Mouse (Mus musculus) limb, embryonic 15.5 days (tissue): ENCODE measurements around the gene Pgs1. TPM values are rescaled to one million over a fixed set of nuclear protein-coding genes. Genes with fewer than 3 reads are reported as not detected.

Source experiments
- ATAC-seq: fragments of 200-750 bp; cut with Nextera tagmentation; 2 replicates; pipeline ENCODE4 v1.8.0; 2017; ENCODE audit warnings: low read depth, moderate TSS enrichment; ENCODE audit not compliant: insufficient number of reproducible peaks, low FRiP score, low TSS enrichment
- H3K27ac ChIP-seq: fragments of 300-500 bp; sonication (generic); 2 replicates; pipeline ENCODE4 v1.5.1; 2015; ENCODE audit warnings: moderate library complexity, mild to moderate bottlenecking, inconsistent platforms
- H3K27me3 ChIP-seq: fragments of 300-500 bp; sonication (generic); 2 replicates; pipeline ENCODE4 v1.6.1; 2015; ENCODE audit warnings: inconsistent platforms
- H3K36me3 ChIP-seq: fragments of 300-500 bp; sonication (generic); 2 replicates; pipeline ENCODE4 v1.6.1; 2015; ENCODE audit warnings: inconsistent platforms
- H3K4me1 ChIP-seq: fragments of 300-500 bp; sonication (generic); 2 replicates; pipeline ENCODE4 v1.6.1; 2015; ENCODE audit warnings: inconsistent platforms
- H3K4me2 ChIP-seq: fragments of 300-500 bp; sonication (generic); 2 replicates; pipeline ENCODE4 v1.6.1; 2015; ENCODE audit warnings: mild to moderate bottlenecking, inconsistent platforms
- H3K4me3 ChIP-seq: fragments of 300-500 bp; sonication (generic); 2 replicates; pipeline ENCODE4 v1.5.1; 2015; ENCODE audit warnings: mild to moderate bottlenecking, inconsistent platforms
- H3K9ac ChIP-seq: fragments of 300-500 bp; sonication (generic); 2 replicates; pipeline ENCODE4 v1.6.1; 2015; ENCODE audit warnings: inconsistent platforms
- H3K9me3 ChIP-seq: fragments of 300-500 bp; sonication (generic); 2 replicates; pipeline ENCODE4 v1.6.1; 2016; ENCODE audit warnings: inconsistent platforms
- WGBS: fragments of 180-500 bp; shearing (Covaris S2); methylation state at CpG from one replicate; pipeline ENCODE4 v1.1.7; 2015; 5-methylcytosine and 5-hydroxymethylcytosine counted together
- polyA plus RNA-seq: library from polyadenylated mRNA; unstranded; fragments of >200 nt; fragmentation: Nextera tagmentation; extraction: Ambion mirVana; gene quantifications from 2 replicates; pipeline ENCODE4 v1.2.1, GENCODE M21; 2015

The Pgs1 gene
- polyA plus RNA-seq, 1 experiment from 2014 or later, result 37.8 TPM

DNA sequence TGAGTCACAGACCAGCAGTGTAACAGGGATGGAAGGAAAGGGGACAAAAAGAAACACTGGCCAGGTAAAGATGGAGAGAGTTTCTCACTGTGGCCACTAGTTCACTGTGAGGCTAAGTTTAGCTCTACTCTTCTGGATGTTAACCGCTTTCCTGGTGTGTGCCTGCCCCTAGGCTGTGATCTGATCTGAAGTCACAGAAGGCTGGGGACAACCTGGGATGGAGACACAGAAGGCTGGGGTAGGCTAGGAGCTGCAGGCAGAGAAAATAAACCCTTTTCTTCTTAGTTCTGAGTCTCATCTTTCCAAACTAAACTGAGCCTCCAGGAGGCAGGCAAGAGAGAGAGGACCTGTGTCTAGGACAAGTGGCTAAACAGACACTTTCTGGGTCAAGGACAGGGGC lies 21.8 kb upstream of the Pgs1 start:
- H3K27ac ChIP-seq, result peak overlapping the region; percentile 95
- H3K4me3 ChIP-seq, result peak overlapping the region; percentile 8; the same call in 1 of the 2 replicates

DNA sequence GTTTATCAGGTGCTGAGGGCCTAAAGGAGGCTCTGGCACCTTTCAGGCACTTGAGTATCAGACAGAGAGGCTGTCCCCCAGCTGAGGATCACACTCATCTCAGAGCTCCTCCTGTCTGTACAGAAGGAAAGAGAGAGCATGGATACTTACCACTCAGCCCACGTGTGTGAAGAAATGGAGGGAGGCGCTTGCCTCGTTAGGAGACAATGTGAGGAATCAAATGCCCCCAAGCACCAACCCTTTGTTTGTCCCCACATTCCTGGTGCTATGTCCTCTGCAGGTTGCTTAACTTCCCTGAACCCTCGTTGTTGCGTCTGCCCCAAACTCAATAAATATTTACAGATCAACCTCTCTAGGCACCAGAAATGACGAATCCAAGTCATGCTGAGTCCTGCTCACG lies 21.0 kb upstream of the Pgs1 start:
- WGBS, result 33% methylated on average over 7 of the region's 7 CpGs

More for the DNA sequence above, 21.8 kb upstream of the Pgs1 start:
- no peaks in the 10 kb centered on the region for H3K9me3 ChIP-seq
- H3K9ac ChIP-seq, result no peak overlapping the region
- peak overlapping the region; percentile 72 for H3K4me2 ChIP-seq
- H3K36me3 ChIP-seq, result peaks cover 9% of the 10 kb centered on the region; the same call in 1 of the 2 replicates
- no peak for ATAC-seq
- no peaks in the 10 kb centered on the region for H3K27me3 ChIP-seq
- WGBS, result 15% methylated on average over 1 of the region's 1 CpGs
- H3K4me1 ChIP-seq, result peaks cover 79% of the 10 kb centered on the region

DNA sequence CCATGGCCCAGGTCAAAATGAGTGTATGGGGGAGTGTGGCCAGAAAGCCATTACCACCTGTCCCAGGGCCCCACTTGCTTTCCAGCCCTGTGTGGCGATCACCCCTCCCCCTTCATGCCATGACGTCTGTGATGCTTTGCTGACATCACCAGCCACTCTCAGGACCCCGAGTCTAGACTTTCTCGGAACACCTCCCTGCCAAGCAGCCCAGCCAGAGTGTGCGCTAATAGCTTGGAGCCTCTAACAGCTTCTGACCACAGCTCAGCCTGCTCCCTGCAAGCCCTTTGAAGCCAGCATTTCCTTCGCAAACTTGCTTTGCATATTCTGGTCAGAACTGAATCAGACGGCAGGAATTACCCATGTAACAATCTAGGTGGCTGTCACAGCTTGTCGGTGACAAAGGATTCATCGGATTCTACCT lies 20.5 kb upstream of the Pgs1 start:
- 26% methylated on average over 9 of the region's 9 CpGs for WGBS
- Histone ChIP-seq H3K4me1 (peaks cover 80% of the 10 kb centered on the region), H3K9ac (no peak overlapping the region), H3K36me3 (peaks cover 9% of the 10 kb centered on the region; the same call in 1 of the 2 replicates), H3K27ac (no peak overlapping the region), H3K9me3 (no peaks in the 10 kb centered on the region), H3K4me2 (peak overlapping the region; percentile 90), H3K27me3 (no peaks in the 10 kb centered on the region), H3K4me3 (no peak overlapping the region)
- ATAC-seq, result no peak

More for the DNA sequence above, 21.0 kb upstream of the Pgs1 start:
- peaks cover 9% of the 10 kb centered on the region; the same call in 1 of the 2 replicates for H3K36me3 ChIP-seq
- H3K9me3 ChIP-seq, result no peaks in the 10 kb centered on the region
- ATAC-seq, result no peak
- no peak overlapping the region for H3K9ac ChIP-seq
- peak overlapping the region; percentile 90 for H3K4me2 ChIP-seq
- H3K27me3 ChIP-seq, result no peaks in the 10 kb centered on the region
- peak overlapping the region; percentile 95 for H3K27ac ChIP-seq
- H3K4me3 ChIP-seq, result no peak overlapping the region
- H3K4me1 ChIP-seq, result peaks cover 79% of the 10 kb centered on the region

DNA sequence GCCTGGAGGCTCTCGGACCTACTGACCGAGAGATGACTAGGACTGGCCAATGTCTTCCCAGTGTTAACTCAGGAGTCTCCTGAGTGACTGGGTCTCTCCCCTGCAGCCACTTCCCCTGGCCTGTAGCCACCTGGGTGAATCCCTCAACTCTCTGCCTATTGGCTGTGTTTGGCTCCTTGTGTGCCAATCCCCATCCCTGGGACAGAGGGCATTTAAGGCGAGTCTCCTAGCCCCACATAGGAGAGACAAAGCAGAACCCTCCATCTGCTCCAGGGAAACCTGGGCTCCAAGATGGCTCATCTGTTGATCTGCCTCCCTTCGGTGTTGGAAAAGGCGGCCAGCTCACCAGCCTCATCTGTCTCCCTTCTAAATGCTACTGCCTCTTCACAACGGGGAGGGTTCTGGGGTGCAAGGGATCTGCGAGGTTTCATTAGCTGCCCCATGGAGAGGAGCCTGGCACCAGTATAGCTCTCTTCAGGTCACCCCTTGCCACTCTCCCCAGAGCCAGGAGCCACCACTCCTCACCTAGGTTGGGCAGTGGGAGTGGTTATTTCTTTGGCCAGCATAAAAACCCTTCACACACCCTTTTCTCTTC lies 19.5 kb upstream of the Pgs1 start:
- peak overlapping the region; percentile 57 for H3K4me3 ChIP-seq
- WGBS, result 56% methylated on average over 7 of the region's 7 CpGs
- ATAC-seq, result no peak

DNA sequence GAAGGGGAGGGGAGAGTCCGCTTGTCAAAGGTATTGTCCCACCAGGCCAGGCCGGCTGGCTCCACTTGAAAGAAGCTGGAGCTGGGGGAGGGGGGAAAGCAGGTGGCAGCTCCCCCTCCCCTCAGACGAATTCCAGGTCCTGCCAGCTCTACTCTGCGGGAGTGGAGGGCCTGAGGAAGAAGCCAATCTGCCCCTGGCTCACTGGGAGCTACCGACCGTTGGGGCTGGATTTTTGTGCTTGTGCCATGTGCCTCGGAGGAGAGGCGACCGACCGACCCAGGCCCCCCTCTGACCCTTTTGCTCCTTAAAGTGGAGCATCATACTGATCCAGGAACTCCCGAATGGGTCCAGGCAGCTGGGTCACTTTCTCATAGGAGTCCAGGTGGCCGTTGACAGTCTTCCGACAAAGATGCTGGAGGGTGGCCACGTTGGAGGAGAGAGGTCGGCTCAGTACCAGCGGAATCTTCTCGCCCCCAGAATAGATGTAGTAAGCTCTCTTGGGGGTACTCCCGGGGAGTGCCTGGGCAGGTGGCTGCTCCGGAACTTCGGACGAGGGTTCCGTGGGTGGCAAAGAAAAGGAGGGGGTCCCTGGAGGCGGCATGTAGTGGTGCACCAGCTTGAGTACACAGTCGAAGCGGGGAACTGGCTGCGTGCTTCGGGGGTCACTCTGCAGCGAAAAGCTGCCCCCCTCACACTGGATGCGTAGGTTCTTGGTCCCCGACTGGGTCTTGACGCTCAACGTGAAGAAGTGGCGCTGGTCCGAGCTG lies 18.7 kb upstream of the Pgs1 start:
- WGBS, result 14% methylated on average over 34 of the region's 34 CpGs
- Histone ChIP-seq H3K4me1 (peaks cover 73% of the 10 kb centered on the region), H3K27ac (no peak overlapping the region), H3K9ac (peak overlapping the region; percentile 71), H3K27me3 (no peaks in the 10 kb centered on the region), H3K4me2 (peak overlapping the region; percentile 90), H3K9me3 (no peaks in the 10 kb centered on the region), H3K4me3 (peak overlapping the region; percentile 57), H3K36me3 (peaks cover 9% of the 10 kb centered on the region; the same call in 1 of the 2 replicates)
- ATAC-seq, result no peak

More for the DNA sequence above, 19.5 kb upstream of the Pgs1 start:
- Histone ChIP-seq H3K4me1 (peaks cover 80% of the 10 kb centered on the region), H3K9me3 (no peaks in the 10 kb centered on the region), H3K27ac (0 out of 2 replicates have a peak overlapping the region, but pooled peaks have one; percentile 13), H3K9ac (no peak overlapping the region), H3K4me2 (peak overlapping the region; percentile 90), H3K27me3 (no peaks in the 10 kb centered on the region), H3K36me3 (peaks cover 9% of the 10 kb centered on the region; the same call in 1 of the 2 replicates)

DNA sequence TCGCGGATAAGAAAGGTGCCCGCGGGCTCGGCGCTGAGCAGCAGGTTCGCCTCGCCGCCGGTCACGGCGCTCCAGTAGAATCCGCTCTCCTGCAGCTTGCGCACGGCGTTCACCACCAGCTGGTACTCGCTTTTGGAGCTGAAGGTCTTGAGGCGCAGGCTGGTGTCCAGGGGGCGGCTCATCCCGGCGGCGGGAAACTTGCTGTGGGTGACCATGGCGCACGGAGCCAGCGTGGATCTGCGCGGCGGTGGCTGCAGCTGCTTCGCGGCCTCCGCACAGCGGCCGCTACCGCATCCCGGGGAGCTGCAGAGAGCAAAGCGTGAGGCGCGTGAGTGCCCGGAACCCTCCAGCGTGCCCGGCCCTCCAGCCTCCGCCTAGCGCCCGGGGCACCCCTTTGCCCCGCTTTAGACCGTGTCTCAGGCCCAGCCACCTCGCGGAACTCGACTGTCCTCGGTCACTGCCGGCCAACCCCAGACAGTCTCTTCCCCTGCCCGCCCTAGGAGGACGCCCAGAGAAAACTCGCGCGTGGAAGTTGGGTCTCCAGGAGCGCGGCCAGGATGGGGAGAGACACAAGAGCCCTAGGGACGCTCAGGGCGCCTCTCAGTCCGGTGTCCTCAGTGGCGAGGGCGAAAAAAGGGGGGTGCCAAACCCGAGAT lies 17.9 kb upstream of the Pgs1 start:
- H3K4me3 ChIP-seq, result peak overlapping the region; percentile 57
- no peaks in the 10 kb centered on the region for H3K27me3 ChIP-seq
- H3K36me3 ChIP-seq, result peaks cover 9% of the 10 kb centered on the region; the same call in 1 of the 2 replicates
- WGBS, result under 1% methylated on average over 64 of the region's 64 CpGs
- H3K9me3 ChIP-seq, result no peaks in the 10 kb centered on the region
- peak overlapping the region; percentile 95 for H3K27ac ChIP-seq
- peaks cover 65% of the 10 kb centered on the region for H3K4me1 ChIP-seq
- H3K4me2 ChIP-seq, result peak overlapping the region; percentile 90
- peak overlapping the region; percentile 71 for H3K9ac ChIP-seq
- ATAC-seq, result no peak

DNA sequence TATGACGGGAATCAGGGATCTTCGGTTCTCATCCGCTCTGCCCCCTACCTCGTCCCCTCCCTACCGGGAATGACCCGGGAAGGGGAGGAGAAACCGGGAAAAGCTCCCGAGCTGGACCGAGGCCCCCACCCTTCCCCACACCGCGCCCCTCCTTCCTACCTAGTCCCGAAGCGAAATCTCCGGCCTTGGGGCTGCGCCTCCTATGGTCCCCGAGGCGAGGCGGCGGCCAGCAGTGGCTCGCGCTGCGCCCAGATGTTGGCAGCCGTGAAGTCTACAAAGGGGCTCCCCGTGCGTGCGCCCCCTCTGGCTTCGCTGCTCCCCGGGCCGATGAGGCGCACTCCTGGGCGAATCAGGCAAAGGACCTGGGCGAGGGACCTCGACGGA lies 17.4 kb upstream of the Pgs1 start:
- peak; percentile 20 for ATAC-seq

DNA sequence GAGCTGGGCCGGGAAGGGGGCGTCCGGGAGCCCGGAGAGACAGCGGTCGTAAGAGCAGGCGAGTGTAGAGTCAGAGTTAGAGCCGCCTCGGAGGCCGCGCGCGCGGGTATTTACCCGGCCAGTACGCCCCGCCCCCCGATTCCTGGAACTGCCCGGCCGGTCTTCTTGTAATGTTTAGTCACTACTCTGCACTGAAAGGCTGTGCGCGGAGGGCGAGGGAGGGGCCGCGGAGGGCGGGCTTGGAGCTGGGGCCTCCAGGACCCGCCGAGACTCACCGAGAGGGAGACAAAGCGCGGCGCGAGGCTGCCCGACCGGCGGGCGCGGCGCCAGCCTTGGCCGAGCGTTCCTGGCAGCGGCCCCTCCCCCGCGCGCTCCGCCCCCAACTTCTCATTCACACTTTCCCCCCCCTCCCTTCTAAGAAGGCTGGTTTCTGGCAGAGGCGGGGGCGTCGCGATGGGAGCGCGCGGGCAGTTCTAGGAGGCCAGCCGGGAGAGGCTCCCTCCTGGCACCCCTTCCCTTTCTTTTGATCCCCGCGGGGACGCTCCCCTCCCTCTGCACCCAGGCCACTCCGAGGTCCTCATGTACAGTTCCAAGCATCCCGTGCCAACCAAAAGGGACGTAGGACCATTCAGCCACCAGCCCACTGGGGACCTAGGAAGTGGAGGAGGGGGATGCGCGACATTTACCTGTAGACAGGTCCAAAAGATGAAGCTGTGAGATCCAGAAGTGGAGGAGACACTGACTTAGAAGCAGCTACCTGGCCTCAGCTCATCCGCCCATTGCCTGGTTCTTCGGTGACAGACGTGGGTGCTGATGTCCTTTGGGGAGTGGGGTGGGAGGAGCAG lies 16.8 kb upstream of the Pgs1 start:
- peak overlapping the region; percentile 71 for H3K9ac ChIP-seq
- WGBS, result under 1% methylated on average over 59 of the region's 65 CpGs
- peak overlapping the region; percentile 90 for H3K4me2 ChIP-seq
- peak overlapping the region; percentile 95 for H3K27ac ChIP-seq
- peak overlapping the region; percentile 57 for H3K4me3 ChIP-seq
- no peaks in the 10 kb centered on the region for H3K9me3 ChIP-seq
- peaks cover 2% of the 10 kb centered on the region; the same call in 1 of the 2 replicates for H3K27me3 ChIP-seq
- ATAC-seq, result peak; percentile 94
- H3K4me1 ChIP-seq, result peaks cover 54% of the 10 kb centered on the region
- H3K36me3 ChIP-seq, result peaks cover 9% of the 10 kb centered on the region; the same call in 1 of the 2 replicates

More for the DNA sequence above, 17.4 kb upstream of the Pgs1 start:
- Histone ChIP-seq H3K27me3 (no peaks in the 10 kb centered on the region), H3K27ac (peak overlapping the region; percentile 95), H3K4me1 (peaks cover 60% of the 10 kb centered on the region), H3K9ac (peak overlapping the region; percentile 71), H3K4me3 (peak overlapping the region; percentile 57), H3K4me2 (peak overlapping the region; percentile 90), H3K36me3 (peaks cover 9% of the 10 kb centered on the region; the same call in 1 of the 2 replicates), H3K9me3 (no peaks in the 10 kb centered on the region)
- under 1% methylated on average over 34 of the region's 34 CpGs for WGBS

DNA sequence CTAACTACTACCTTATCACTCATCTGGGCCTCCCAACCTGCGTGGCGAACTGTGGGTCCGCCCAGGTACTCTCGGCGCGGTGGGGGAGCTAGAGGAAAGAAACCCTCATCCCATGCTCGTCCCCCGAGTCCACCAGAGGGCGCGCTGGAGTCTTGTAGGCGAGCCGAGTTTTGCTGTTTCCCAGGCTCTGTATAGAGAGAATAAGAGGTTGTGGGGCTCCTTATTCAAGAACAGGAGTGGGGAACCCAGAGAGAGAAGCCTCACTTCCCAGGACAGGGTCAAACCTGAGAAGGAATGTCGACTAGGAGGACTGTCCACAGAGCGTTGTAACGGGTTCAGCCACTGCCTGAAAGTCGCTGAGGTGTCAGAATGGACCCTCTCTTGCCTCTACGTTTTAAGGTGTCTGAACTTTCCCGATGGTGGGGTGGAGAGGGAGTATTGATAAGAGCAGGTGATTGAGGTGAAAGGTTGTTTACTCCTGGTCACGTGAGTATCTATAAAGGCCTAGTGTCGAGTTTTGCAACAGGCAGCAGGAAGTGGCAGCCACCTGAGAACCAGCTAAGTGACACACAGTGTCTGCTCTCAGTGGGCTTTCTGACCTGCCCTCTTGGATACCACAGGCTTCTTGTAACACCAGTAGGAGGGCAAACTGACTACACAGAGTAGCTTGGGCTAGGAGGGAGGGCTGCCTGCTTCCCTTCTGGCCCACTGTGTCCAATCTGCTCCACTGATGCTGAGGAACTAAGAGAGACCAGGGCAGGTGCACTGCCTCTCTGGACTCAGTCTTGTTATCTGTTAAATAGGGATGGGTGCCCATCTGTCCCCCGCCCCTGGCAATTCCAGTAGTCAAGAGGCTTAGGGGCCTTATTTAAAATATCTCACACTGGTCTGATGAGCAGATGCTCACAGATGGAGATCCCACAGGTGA lies 15.9 kb upstream of the Pgs1 start, which contains the start of gene Socs3:
TSS of gene Socs3 (minus strand) at position 103 of the 928 bp plus-strand sequence.
- ATAC-seq, result peak; percentile 5; the same call in 1 of the 2 replicates
- Histone ChIP-seq H3K27me3 (peaks cover 4% of the 10 kb centered on the region; the same call in 1 of the 2 replicates), H3K36me3 (peaks cover 9% of the 10 kb centered on the region; the same call in 1 of the 2 replicates), H3K4me3 (peak within 1 kb of the TSS; percentile 57), H3K9ac (peak within 1 kb of the TSS; percentile 71), H3K4me1 (peaks cover 52% of the 10 kb centered on the region), H3K9me3 (no peaks in the 10 kb centered on the region), H3K27ac (peak within 1 kb of the TSS; percentile 95), H3K4me2 (peak within 1 kb of the TSS; percentile 90)
- WGBS, result 12% methylated on average over 21 of the region's 21 CpGs

DNA sequence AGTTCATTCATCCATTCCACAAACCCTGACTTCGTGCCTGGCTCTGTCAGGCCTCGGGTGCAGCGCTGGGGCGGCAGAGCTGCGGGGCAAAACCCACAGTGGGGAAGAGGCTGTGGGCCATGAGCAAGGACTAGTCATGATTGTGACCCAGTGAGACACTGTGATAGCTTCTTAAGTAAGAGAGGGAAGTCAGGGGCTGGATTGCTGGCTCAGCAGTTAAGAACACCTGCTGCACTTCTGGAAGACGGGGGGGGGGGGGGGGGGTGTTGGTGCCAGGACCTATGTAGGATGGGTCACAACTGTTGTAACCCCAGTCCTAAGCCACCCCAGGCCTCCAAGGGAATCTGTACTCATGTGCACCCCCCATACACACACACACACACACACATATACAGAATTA lies 15.0 kb upstream of the Pgs1 start:
- H3K9ac ChIP-seq, result no peak overlapping the region
- peaks cover 52% of the 10 kb centered on the region for H3K4me1 ChIP-seq
- H3K27me3 ChIP-seq, result peaks cover 4% of the 10 kb centered on the region; the same call in 1 of the 2 replicates
- H3K4me3 ChIP-seq, result no peak overlapping the region
- H3K9me3 ChIP-seq, result no peaks in the 10 kb centered on the region
- H3K36me3 ChIP-seq, result peaks cover 9% of the 10 kb centered on the region; the same call in 1 of the 2 replicates
- H3K4me2 ChIP-seq, result no peak overlapping the region
- no peak overlapping the region for H3K27ac ChIP-seq
- no peak for ATAC-seq
- WGBS, result 75% methylated on average over 6 of the region's 6 CpGs
